Mouse (Mus musculus) embryo, embryonic 10.5 days (tissue): ENCODE data around the gene Ccdc194.

Source experiments
- DNase-seq: peaks from one replicate; pipeline ENCODE4 v3.0.0-alpha.2; 2015; ENCODE audit warnings: low spot score

The Ccdc194 gene

DNA sequence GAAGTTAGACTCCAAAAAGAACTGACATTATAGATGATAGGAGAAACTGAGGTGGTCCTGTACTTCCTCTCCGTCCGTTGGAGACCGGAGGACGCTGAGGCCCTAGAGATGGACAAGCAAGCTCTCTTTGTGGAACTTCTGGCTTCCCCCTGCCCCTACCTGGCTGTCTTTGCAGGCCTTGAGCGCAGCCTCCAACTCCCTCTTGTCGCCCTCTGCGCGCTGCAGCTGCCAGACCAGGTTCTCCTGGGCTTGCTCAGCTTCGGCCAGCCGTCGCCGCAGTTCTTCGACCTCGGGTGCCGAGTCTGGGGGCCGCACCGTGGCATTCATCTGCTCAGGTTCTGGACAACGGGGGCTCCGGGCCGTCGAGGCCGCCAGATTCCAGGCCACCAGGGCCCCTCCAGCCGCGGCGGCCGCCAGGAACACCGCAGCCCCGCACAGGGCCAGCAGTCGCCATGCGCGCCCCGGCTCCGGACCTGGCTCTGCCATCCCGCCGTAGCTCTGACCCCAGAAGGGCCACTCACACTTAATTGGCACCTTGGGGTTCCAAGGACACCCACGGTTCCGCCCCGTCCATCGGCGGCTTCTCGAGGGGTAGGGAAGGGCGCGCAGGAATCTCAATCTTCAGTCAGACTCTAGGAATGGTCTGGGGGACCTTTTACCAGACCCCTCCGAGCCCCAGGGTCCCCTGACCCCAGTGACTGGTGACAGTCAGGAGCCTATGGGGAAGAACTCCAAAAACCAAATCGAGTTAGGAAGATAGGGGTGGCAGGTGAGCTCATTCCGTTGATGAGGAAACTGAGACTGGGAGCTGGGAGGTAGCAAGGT, at the start of gene Ccdc194:
Gene Ccdc194, minus strand, starts transcription at position 486 of the 825 bp plus-strand sequence.
- DNase-seq: no peak

DNA sequence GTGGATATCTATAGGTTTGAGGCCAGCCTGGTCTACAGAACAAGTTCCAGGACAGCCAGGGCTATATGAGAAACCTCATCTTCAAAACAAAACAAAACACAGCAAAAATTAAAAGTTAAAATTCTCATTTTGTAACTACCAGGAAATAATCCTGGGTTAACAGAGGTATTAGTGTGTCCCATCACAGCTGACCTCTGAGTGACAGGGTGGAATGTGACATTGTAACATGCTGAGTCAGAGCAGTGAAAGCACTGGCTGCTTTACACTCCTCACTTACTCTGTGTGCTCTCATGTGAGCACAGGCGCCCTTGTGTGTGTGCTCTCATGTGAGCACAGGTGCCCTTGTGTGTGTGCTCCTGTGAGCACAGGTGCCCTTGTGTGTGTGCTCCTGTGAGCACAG, 49.5 kb upstream of the Ccdc194 start:
- DNase-seq: no peak

GRCm38 (mm10) chr8:71574426-71574825, 48.9 kb upstream of the Ccdc194 start:
- DNase-seq: no peak

GRCm38 (mm10) chr8:71572847-71573633, 47.5 kb upstream of the Ccdc194 start:
- no peak for DNase-seq

DNA sequence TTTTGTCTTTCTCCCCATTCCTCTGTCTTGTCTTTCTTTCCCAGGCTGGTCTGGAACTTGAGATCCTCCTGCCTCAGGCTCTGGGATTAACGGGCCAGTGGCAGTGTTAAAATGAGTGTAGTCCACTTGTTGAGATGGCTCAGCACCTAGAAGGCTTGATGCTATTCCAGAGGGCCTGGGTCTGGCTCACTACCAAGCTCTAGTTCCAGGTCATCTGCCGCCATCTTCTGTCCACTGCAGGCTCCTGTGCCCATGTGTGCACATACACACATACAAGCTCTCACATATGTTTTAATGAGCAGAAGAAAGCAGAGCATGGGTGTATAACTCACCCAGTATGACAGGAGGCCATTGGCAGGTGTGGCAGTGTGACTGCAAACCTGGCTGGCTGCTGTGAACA, 46.6 kb upstream of the Ccdc194 start:
- no peak for DNase-seq

- DNase-seq: peak; percentile 95
Measured at GRCm38 (mm10) chr8:71570291-71570954, 44.9 kb upstream of the Ccdc194 start.

GRCm38 (mm10) chr8:71569366-71570290, 44.1 kb upstream of the Ccdc194 start:
- peak; percentile 96 for DNase-seq

DNA sequence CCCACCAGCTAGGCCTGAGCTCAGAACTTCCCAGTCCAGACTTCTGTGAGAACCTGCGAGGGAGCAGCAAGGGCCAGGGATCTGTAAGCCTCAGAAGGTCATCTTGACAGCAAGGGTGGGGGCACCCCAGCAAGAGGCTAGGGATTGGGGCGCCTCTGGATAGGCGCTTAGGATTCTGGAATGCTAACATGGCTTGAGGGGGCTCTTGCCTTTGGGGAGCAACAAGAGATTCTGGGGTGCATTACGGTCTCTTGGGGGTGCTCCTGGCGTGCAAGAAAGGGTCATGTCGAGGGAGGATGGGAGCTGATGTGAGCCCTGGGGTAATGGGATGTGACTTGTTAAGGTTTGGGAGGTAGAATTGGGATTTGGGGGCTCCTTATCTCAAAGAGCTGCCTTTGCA, 43.4 kb upstream of the Ccdc194 start:
- no peak for DNase-seq

- no peak for DNase-seq
Measured at GRCm38 (mm10) chr8:71568387-71568937, 43.0 kb upstream of the Ccdc194 start, which contains the start of gene Slc27a1. Slc27a1 (plus strand) TSS chr8:71568882.

GRCm38 (mm10) chr8:71567587-71567986, 42.1 kb upstream of the Ccdc194 start:
- no peak for DNase-seq

DNA sequence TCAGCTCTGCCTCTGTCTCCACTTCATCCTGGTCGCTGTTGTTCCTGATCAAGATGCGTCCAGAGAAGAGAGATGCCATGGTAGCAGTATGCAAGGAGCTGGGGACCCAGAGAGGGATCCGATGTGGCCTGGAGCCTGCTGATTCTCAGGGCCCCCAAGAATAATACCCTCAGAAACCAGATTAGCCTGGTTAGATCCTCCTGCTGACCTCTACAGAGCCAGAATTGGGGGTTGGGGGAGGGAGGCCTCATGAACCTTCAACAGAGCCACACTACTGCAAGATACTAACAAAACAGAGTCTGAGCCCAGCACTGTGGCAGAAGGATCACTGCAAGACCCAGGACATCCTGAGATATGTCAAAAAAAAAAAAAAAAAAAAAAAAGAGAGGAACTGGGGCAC, 41.0 kb upstream of the Ccdc194 start, which contains the start of gene Nxnl1:
Gene Nxnl1, minus strand, starts transcription at position 101 of the 400 bp plus-strand sequence.
- DNase-seq: no peak

GRCm38 (mm10) chr8:71563992-71564391, 38.5 kb upstream of the Ccdc194 start:
- no peak for DNase-seq

GRCm38 (mm10) chr8:71562751-71563150, 37.2 kb upstream of the Ccdc194 start:
- DNase-seq: peak; percentile 59

DNA sequence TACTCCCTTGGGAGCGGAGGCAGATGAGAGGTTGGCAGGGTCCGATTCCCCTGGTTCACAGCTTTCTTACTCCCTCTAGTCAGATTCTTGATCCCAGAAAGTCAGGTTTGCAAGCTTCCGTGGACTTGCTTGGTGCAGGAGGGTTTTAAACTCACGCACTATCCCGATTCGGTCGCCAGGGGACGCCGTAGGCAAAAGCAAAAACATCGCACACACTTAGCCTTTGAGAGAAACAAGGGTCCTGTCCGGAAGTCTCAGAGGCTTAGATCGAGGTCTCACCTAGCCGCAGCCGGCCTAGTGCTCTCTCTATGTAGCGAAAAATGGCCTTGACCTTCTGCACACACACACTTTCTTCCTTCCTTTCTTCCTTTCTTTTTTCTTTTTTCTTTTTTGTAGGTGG, 35.9 kb upstream of the Ccdc194 start:
- peak; percentile 90 for DNase-seq

GRCm38 (mm10) chr8:71560765-71561164, 35.3 kb upstream of the Ccdc194 start:
- DNase-seq: no peak

- DNase-seq: no peak
Measured at GRCm38 (mm10) chr8:71560071-71560470, 34.6 kb upstream of the Ccdc194 start.

DNA sequence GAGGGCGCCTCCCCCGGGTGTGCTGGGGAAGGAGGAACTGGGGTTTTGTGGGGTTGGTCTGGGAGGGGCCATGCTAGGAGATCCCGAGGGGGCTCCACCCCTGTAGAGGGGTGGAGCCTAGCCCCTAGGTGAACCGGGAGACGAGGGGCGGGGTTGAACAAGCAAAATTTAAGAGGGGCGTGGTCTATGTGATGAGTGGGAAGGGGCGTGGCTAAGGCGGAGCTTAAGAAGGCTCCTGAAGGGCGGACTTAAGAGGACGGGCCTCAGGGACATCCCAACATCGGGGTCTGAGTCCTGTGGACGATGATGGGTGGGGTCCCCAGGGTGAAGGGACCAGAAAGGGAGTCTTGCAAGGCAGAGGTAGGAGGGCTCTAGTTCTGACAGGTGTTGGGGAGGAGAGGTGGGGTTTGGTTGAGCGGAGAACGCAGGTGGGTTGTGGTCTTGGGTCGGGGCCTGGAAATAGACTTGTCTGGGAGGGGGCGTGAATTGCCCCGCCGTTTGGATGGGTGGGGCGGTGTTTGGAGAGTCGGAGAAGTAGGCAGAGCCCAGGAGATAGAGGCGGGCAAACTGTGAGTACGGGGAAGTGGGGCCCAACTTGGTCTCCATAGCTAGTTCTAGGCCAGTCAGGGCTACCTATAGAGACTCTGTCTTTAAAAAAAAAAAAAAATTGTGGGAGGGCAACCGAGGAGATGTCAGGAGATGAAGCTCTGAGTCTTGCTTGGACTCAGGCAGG, 33.6 kb upstream of the Ccdc194 start:
- peak; percentile 88 for DNase-seq

- no peak for DNase-seq
Measured at GRCm38 (mm10) chr8:71558071-71558957, 32.8 kb upstream of the Ccdc194 start, which contains the start of gene Tmem221. Tmem221 (minus strand) TSS chr8:71558871.

DNA sequence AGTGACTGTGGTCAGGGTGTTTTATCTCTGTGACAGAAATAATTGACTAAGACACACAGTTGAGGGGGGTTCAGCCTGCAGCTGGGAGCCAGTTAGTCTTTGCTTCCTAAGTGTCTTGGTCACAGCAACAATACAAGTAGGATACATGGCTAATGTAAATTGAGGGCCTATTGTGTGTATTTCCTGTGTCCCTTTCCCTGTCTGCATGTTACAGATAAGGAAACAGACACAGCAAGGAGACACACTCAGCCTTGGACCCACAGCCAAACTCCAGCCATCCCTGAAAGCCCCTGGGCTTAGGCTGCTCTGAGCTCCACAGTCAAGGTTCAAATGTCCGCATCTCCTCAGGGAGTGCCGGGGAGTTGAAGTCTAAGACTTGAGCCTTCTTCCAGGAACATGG, 29.1 kb upstream of the Ccdc194 start:
- no peak for DNase-seq
